Mouse (Mus musculus) mouse trophoblast stem cell (cell line): Measurements from ENCODE around the gene Dennd1a.

Experiments
- in situ Hi-C, 2 experiments: fragments of 300-500 bp; cut with MseI, MboI; formaldehyde crosslinking; loops; 2 replicates in 1 of 2; 3 replicates in 1 of 2; pipeline ENCODE4 v1.15.1; 2025

Dennd1a gene

DNA sequence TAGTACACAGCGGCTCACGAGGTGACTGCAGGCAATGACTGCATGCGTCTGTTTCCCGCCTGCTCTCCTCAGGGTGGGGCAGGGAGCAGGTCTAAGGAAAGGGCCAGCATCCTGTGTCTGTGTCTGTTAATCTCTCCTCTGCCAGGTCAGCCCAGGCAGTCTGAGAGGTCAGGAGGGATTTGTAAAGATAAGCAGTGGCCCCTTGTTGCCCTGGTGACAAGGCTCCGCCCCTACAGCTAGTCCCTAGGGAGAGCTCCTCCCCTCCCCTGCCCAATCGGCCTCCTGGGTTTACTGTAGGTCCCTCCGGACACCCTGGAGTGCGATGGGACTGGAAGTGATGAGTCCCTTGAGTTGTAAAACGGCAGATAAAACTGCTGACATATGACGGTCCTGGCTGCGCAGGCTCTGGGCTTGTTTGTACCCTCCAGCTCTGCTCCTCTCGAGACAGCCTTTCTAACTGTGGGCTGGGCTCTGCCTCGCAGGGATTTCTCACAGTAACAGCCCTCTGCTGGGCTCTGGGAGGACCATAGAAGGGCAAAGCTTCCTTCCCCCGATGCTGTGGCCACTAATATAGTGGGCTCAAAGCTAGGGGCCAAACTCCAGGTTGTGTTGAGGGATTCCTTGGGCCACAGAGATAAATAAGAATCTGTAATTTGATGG, 506.8 kb downstream of the Dennd1a start:
- in situ Hi-C loops = no loop called here

DNA sequence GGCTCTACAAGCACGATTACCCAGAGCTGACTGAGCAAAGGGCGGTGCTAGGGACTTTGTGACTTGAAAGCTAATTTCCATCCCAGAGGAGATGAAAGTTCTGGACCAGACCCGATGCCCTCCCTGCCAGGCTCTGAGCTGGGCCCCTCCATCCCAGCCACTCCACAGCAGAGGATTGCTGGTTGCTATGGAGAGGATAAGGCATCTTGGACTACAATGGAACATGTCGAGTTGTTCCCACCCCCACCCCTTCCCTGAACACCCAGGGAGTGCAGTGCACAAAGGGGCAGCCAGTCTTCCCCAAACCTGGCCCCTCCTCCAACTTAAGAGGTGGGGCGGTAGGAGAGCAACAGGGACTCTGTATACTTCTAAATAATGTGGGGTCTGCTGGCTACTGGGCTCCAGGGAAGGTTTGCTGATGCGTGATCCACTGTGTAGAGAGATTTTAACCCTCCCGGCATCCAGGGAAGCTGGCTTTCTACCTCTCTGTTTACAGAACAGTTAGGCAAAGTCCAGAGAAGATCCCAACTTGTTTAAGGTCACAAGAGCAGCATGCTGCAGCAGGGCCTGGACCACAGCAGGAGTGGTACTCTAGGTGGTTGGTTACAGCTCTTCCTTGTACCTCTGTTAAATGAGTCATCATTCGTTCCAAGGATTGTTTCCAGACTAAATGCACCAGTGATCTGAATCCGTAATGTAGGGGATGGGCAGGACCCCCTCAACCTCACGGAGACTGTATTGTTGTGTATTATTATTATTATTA, 509.1 kb downstream of the Dennd1a start:
- in situ Hi-C loops = no loop called here

DNA sequence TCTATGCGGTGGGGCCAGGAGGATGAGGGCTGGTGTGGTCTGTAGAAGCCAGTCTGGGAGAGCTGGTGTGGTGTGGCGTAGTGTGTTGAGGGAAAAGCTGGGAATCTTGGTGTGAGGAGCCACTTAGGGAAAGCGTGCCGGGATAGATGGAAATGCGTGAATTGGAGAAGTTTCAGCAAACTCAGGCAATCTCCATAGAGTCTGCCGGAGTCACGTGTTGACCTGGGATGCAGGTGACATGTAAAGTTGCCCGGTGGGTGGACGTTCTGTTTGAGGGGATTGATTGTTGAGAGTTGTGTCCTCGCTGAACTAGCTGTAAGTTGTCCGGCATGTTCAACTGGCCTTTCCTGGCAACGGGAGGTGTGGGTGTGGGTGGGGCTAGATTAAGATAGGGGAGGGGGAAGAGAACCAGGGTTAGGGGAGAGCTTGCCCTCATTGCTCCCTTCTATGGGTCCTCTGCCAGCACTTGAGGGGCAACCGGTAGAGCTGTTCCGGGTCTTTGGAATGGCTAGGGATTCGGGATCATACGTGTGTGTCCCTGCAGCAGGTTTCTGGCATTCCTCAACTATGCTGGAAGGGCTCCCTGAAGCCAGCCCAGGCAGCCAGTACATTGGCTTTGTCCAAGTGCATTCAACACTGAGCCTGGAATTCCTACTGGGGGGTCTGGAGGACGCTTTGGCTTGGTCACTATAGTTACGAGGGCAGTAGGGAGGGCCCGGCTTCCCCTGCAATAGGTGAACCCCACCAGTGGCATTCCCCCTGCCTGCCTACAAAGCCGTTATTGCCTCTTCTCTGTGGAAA, 510.4 kb downstream of the Dennd1a start:
- in situ Hi-C loops = no loop called here

DNA sequence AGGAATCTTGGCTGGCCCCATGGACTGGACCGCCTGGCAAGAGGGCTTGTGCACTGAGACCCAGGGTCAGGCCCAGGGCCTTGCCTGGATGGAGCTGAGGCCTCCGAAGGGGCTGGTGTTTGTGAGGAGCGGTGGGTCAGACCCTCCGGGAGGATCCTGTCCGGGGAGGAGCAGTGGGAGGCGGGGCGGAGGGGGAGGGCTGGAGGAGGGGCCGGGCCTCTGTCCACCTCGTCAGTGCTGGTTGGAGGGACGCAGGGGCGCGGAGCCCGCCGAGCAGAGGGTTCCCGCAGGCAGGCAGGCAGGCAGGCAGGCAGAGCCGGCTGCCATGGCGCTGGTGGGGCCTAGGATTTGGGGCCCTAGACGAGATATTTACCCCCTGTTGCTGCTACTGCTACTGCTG, 511.2 kb downstream of the Dennd1a start, which contains the start of gene Crb2:
Crb2 (plus strand) TSS at position 234 of the 400 bp plus-strand sequence.
- in situ Hi-C loops = no loop called here

DNA sequence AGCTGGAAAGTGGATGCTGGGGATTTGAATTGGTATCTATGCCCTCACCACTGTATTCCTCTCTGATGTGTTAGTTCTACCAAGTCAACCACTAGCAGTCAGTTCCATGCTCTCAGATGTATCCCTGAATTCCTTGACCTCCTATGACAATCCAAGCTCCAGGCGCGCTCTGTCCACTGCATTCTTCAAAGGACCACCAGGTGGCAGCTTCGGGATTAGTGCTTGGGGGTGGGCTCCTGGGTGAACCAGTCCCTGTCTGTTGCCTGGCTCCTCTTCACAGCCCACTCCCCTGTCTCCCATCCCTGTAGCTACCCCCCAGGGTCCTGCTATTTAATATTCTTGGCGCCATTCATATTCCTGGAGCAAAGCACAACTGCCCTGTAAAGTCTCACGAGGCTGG, 512.6 kb downstream of the Dennd1a start:
- in situ Hi-C loops = no loop called here

DNA sequence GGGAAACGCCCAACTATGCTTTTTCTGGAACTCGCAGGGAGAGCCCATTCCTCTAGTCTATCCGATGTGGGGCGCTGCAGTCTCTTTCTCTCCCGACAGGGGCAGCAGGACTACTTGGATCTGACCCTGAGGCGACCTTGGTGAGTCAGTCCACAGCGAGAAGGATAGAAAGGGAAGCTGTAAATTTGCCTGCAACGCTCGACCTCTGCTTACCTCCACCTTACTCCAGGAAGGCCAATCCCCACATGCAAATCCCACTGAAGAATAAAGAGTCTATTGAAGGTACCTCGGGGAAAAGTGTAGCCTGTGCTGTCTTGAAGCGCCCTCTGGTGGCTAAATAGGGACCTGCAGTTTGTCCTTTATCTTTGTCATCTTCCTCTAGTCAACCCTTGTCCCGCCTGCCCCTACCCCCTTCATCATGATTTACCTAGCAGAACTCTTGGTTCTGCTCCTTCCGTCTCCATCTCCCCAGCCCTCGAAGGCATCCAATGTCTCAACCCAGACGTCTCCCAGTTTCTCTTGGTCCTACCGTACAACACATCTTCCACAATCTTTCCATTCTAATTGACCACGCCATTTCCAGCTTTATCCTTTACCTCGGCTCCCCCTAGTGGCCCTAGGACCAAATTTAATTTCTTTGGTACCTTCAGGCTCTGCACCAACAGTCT, 515.4 kb downstream of the Dennd1a start:
- in situ Hi-C loops = no loop called here

DNA sequence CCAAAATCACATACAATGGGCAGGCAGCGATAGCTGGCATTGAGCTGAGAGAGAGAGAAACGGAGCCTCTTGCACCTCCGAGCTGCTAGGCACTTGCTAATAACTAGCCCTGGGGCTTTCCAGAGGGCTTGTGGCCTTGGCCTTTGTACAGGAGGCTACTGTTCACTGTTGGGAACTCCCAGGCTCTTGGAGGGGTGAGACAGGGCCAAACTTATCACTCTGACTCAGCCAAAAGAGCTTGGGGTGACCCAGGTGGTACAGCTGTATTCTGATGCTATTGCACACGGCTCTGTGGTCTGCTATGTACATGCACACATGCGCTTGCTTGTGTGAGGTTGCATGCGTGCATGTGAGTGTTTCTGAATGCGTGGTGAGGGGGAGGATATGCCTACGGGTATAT, 517.4 kb downstream of the Dennd1a start:
- in situ Hi-C loops = no loop called here

DNA sequence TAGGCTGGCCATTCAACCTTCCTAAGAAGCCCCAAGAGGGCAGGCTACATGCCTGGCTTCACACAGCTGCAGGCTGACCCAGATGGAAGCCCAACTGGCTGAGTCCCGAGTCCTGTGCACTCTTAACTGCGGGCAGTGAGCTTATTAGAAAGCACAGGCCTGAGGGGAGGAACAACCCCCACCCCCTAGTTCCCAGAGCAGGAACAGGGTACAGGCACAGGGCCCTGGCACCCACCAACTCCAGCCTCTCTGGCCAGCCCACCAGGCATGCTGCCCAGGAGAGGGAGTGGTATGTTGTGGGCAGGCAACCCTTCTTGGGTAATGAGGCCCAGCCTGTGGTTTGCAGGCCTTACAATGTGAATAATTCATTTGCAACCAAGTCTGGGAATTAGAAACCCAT, 518.3 kb downstream of the Dennd1a start:
- in situ Hi-C loops = no loop called here

DNA sequence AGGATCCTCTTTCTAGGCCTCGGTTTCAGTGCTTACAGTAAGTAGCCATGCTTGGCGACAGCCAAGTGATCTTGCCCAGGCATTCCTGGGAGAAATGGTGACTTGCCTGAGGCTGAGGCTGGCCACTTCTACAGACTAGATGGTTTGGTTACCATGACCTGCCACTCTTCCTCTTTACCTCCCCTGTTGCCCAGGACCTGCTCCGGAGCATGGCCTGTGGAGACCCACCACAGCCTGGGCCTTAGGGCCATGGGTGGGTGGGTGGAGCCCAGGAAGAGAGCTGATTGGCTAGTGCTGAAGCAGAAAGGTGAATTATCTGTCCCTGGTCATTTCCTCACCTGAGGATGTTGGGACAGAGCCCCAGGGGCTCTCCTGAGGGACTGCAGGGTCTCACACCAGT, 519.5 kb downstream of the Dennd1a start:
- in situ Hi-C loops = no loop called here

DNA sequence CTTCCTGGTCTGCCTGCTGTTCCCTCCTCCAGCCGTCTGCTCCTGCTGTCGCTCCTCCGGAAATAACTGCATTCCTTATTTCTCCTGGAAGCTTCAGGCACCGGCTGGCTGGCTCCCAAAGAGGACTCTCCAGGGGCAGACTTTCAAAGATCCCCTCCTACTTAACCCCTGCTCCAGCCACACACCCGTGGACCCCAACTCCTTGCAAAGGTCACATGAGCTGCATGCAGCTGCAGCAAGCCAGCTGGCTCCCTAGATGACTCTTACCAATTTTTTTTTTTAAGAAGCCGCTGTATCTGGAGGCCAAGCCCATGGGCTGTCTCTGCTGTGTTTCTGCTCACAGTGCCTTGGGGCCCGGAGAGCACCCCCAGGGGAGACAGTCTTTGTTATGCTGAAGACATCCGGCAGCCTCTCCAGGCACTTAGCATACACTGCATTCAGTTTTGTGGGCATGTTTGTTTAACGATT, 520.1 kb downstream of the Dennd1a start:
- in situ Hi-C loops = no loop called here

DNA sequence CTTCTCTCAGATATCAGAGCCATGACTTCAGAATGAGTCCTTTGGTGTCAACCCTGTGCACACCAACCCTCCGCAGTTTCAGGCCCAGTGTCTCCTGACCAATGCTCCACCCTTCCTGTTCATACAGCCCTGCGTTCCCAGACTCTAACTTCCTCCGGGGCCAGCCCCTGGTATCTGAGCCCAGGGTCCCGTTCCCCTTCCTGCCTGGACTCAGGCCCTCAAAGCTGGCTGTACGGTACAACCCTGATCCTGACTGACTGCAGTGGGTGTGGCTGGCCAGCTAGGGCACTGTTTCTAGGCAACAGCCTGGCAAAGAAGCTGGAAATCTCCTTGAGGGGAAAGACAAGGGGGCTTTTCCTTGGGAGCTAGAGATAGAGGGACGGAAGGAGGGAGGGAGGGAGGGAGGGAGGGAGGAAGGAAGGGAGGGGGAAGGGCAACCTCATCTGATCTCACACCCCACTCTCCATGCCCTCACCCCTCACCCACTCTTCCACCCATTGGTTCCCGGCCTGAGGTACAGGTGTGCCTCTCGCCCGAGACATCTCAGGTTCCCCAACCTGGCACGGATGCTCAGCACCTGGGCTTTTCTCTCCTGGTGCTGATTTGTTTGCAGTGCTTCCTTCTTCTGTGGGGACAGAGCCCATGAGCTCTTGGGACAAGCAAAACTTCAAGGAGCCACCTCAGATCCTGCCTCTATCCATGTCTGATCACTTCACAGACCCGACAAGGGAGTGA, 521.0 kb downstream of the Dennd1a start:
- in situ Hi-C loops = no loop called here

DNA sequence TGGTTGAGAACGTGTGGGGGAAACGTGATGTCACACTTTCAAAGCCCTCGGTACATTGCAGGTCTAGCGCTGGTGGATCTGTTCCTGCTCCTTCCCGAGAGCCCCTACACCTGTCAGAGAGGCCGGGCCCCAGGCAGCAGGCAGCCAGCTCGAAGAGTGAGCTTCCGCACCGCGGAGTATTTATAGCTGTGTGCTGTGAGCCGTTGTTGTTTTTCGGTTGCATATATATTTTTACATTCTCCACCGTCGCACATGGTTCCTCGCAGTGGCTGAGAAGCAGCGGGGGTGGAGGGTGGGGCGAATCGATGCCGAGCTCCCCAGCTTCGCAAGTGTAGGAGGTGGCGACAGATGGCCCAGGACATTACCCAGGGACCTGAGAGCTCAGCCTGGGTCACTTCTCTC, 522.1 kb downstream of the Dennd1a start:
- in situ Hi-C loops = no loop called here

DNA sequence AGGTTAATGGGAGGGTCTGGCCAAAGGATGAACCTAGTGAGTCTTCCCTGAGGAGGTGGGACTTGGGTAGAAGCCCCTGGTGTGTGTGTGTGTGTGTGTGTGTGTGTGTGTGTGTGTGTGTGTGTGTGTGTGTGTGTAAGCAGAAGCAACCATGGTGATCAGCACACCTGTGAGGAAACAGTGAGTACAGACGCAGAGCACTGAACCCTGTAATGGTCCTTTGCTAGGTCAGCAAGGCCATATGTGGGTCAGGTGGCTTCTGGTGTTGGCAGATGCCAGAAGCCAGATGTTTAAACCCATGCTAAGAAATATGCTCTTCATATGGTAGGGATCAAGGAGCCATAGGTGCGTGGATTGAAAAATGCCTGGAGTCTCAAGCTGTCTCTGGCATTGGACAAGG, 522.7 kb downstream of the Dennd1a start:
- in situ Hi-C loops = no loop called here

DNA sequence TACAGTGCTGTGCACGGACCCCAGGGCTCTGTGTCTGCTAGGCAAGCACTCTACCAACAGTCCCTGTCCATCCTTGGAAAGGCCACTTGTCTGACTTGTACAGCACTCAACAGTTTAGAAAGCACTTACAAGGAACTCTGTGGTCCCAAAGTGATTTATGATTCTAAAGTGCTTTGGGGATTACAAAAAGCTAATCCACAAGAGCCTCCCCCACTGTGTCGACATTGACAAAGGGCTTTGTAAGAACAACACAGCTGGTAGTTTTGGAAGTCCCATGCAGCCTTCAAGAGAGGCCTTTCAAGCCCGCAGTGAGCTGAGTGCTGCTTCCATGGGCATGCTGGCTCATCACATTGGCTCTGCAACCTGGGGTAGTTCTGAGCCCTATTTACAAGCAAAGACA, 523.6 kb downstream of the Dennd1a start:
- in situ Hi-C loops = no loop called here

DNA sequence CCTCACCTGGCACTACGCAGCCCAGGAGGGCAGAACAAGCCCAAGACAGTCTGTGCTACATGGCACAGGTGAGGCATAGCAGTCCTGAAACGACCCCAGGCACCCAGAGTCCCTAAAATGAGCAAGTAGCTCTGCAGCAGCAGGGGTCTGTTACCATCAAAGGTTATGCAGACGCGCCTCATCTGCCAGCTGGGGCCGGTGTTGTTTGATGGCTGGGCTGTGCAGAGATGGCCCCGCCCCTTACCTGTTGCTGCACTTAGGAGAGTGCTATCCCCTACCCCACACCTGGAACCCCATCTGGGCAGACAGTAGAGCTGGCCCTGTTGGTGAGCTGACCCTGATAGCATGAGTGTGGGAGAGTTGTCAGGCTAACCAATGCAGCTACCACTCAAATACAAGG, 526.6 kb downstream of the Dennd1a start:
- in situ Hi-C loops = no loop called here

DNA sequence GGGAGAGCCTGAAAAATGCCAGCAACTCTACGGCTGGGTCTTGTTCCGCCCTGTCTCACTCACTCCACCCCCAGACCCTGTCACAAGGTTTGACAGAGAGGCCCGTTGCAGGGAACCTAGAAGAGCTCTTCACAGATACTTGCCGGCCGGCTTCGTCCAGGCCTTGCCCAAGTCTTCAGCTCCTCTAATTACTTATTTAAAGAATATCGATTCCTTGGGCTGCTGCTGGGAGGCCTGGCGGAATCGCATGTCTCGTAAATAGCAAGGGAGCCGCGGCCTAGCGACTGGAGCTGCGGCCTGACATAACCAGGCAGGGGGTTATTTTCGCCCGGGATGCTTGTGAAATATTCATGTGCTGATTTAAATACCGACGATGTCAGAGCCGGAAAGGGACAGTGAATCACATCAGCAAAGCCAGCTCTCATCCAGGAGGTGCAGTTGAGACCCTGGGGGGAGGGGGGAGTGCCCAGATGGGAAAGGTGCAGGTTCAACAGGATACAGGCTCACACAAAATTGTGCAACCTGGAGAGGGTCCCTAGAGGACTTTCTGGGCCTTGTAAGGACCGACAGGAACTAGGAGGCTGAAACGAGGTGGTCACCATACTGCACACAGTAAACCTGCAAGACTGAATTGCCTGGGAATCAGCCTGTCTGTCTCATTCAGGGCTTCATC, 528.7 kb downstream of the Dennd1a start:
- in situ Hi-C loops = no loop called here

DNA sequence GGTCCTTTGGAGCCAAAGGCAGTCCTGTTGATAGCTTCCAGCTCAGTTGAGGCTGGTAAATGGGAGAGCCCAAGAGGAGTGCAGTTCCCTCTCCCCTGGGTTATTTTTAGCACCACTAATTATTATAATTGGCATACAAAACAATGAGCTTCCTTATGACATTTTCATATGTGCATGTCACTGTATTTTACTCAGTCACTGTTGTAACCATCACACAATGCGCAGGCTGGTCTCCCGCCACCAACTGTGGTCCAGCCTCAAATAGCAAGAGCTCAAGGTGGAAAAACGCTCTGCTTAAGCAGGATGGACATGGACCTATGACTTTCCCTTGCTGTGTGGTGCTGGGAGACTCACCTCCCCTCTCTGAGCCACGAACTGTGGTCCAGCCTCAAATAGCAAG, 529.4 kb downstream of the Dennd1a start:
- in situ Hi-C loops = no loop called here

DNA sequence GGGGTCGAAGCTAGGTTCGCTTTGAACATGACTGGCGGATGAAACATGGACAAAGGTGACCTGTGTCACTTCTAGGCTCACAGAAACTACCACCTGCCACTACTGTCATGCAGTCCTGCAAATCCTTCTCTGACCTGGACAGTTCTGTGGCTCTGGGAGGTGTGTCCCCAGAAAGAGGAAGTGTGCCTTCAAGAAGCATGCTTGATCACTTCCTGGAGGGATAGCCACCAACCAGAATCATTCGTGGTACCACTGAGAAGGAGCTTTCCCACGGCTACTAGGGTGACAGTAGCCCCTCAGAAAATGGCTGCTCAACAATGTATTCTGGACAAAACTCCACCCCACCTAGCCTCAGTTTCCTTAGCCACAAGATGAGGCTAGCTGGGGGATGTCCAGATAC, 530.2 kb downstream of the Dennd1a start:
- in situ Hi-C loops = no loop called here

DNA sequence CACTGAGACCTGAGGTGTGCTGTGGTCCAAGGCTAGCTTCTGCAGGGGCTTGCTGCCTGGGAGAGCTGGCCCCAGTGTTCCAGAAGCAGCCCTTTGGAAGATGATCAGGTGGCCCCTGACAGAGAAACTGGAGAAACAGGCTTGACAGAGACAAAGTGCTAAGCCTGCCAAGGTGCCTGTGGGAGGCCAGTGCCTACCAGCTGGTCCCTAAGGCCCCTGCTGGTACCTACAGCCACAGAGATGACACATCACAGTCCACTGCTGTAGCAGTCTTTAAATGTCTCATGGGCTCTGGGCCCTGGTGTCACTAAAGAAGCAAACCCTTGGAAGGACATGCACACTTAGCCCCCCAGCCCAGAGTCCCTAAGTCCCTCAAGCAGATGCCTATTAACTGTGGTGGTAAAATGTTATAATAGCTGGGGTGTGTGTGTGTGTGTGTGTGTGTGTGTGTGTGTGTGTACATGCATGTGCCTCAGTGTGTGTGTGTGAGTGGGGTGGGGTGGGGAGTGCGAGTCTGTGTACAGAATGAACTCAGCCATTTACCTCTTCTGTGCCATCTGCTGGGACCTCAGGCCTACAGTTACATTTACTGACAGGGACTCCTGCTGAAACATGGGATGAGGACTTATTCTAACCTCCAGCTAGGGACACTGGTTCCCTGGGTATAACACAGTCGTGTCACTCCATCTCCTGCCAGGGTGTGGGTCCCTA, 530.8 kb downstream of the Dennd1a start:
- in situ Hi-C loops = no loop called here

DNA sequence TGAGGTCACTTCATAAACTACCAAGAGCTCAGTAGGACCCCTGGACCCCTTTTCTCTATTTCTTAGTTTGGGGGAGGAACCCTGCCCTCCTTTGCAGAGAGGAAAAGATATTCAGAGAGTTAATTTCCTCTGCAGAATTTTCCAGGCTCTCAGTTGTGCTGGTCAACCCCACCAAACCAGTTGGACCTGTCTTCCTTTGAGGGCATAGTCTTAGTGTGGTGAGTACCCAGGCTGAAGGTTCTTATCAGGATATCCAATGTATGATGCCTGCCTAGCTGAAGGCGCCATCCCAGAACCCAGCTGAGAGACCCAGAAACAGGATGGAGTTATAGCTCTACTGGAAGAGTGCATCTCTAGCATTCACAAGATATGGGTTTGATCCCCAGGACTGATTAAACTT, 536.1 kb downstream of the Dennd1a start:
- in situ Hi-C loops = no loop called here
